Mouse (Mus musculus) thymus, postnatal 10 days (tissue): Measurements from ENCODE around the gene Dot1l.

Source experiments
- DNase-seq, 2 experiments: peaks; one replicate each; pipeline ENCODE4 v3.0.0; 2021; ENCODE audit warnings: low spot score in 2 of 2

Dot1l gene

GRCm38 (mm10) chr10:80832818-80833217 is 77.8 kb downstream of the Dot1l start:
- no peak for DNase-seq

- no peak for DNase-seq
These were observed 80.6 kb downstream of the Dot1l start for GRCm38 (mm10) chr10:80835617-80836016.

DNA sequence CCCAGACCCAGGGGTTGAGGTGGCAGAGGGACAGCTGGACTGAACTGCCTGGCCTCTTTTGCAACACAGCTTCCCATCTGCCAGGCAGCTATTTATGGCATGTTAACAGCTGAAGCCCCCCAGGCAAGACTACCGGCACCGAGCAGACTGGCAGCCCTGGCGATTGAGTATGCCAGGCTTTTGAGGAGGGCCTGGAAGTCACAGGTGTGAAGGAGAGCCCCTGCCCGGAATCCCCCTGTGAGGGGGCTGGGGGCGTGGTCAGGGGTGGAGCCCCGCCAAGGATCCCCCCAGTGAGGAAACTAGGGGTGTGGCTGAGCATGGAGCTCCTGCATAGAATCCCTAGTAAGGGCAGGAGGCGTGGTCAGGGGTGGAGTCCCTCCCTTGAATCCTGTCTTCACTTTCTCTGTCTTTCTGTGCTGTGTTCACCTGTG is 82.0 kb downstream of the Dot1l start:
- DNase-seq: no peak

- DNase-seq: no peak
These were observed 82.8 kb downstream of the Dot1l start for GRCm38 (mm10) chr10:80837827-80838226.

- DNase-seq: no peak
These were observed 83.4 kb downstream of the Dot1l start for GRCm38 (mm10) chr10:80838346-80838912.

GRCm38 (mm10) chr10:80839848-80840247 is 84.8 kb downstream of the Dot1l start:
- no peak for DNase-seq

GRCm38 (mm10) chr10:80841685-80842084 is 86.7 kb downstream of the Dot1l start:
- no peak for DNase-seq

GRCm38 (mm10) chr10:80842334-80842733 is 87.3 kb downstream of the Dot1l start:
- no peak for DNase-seq

- DNase-seq: no peak
These were observed 88.3 kb downstream of the Dot1l start for GRCm38 (mm10) chr10:80843087-80843930.

- DNase-seq: no peak
These were observed 89.0 kb downstream of the Dot1l start, which contains the start of gene Lingo3 for GRCm38 (mm10) chr10:80843931-80844547. Lingo3 (minus strand) TSS chr10:80844039.
